Mouse (Mus musculus) urinary bladder, adult 18-20 months (tissue): ENCODE measurements around the gene Tmem259.

Experiments
- DNase-seq, 2 experiments: peaks; one replicate each; pipeline ENCODE4 v3.0.0; 2022; ENCODE audit warnings: low spot score in 2 of 2, mixed read lengths in 2 of 2

The Tmem259 gene

GRCm38 (mm10) chr10:80016511-80016910 lies 32.4 kb upstream of the Tmem259 start, which contains the start of gene Arhgap45:
Gene Arhgap45 (plus strand): TSS chr10:80016653.
- DNase-seq = no peak

- no peak for DNase-seq
These were observed 31.5 kb upstream of the Tmem259 start for GRCm38 (mm10) chr10:80015583-80015982.

GRCm38 (mm10) chr10:80014484-80015290 lies 30.6 kb upstream of the Tmem259 start:
- DNase-seq = no peak

GRCm38 (mm10) chr10:80013609-80014008 lies 29.5 kb upstream of the Tmem259 start:
- DNase-seq = no peak

- DNase-seq = no peak
These were observed 27.6 kb upstream of the Tmem259 start for GRCm38 (mm10) chr10:80011740-80012139.

GRCm38 (mm10) chr10:80004233-80004705 lies 20.1 kb upstream of the Tmem259 start:
- DNase-seq = no peak

GRCm38 (mm10) chr10:80003374-80004232 lies 19.5 kb upstream of the Tmem259 start:
- no peak for DNase-seq

GRCm38 (mm10) chr10:80002829-80003228 lies 18.7 kb upstream of the Tmem259 start:
- no peak for DNase-seq

GRCm38 (mm10) chr10:80001945-80002344 lies 17.8 kb upstream of the Tmem259 start:
- no peak for DNase-seq

GRCm38 (mm10) chr10:79997819-79998218 lies 13.7 kb upstream of the Tmem259 start:
- no peak for DNase-seq

- DNase-seq = peak in 1 of 2 experiments; percentile 35
These were observed 13.1 kb upstream of the Tmem259 start for GRCm38 (mm10) chr10:79997034-79997760.

GRCm38 (mm10) chr10:79996272-79997033 lies 12.3 kb upstream of the Tmem259 start, which contains the start of gene Abca7:
Gene Abca7 (plus strand): TSS chr10:79996494.
- DNase-seq = peak; percentile 93 to 96

GRCm38 (mm10) chr10:79995636-79996035 lies 11.5 kb upstream of the Tmem259 start:
- no peak for DNase-seq

GRCm38 (mm10) chr10:79994397-79995115 lies 10.4 kb upstream of the Tmem259 start:
- DNase-seq = no peak

GRCm38 (mm10) chr10:79991548-79991947 lies 7.4 kb upstream of the Tmem259 start:
- DNase-seq = no peak

- DNase-seq = no peak
These were observed 7.0 kb upstream of the Tmem259 start for GRCm38 (mm10) chr10:79991099-79991498.

GRCm38 (mm10) chr10:79989870-79990269 lies 5.7 kb upstream of the Tmem259 start:
- no peak for DNase-seq

GRCm38 (mm10) chr10:79989272-79989786 lies 5.2 kb upstream of the Tmem259 start:
- no peak for DNase-seq

GRCm38 (mm10) chr10:79988506-79989271 lies 4.6 kb upstream of the Tmem259 start, which contains the start of gene Cnn2:
Gene Cnn2 (plus strand): TSS chr10:79988584.
- peak; percentile 43 to 53 for DNase-seq
